Mouse (Mus musculus) ES-CJ7 (cell line): ENCODE results near the gene Olfr161.
"Not testable (repeated sequence)": the region's sequence is repeated elsewhere in the genome, so short reads cannot be mapped to it uniquely, and the experiment has no call there.

Experiments
- DNase-seq: peaks from one replicate; pipeline ENCODE4 v3.0.0; 2011; ENCODE audit warnings: low read depth, low spot score

Gene Olfr161

DNA sequence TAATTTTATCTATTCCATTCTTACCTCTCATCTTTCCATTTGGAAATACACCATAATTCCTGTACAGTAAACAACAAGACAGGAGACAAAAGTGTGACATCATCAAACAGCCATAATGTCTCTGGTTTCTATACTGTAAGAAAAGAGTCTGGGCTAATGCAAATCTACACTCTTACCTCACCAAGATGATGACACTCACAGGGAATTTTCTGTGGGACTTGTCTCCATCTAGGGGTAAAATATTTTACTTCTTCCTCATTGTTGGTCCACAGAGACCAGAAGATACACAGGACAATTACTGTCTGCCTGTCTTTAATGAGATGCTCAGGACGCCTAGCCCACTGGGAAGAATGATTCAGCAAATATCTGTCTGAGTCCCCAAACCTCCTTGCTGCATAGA is at the start of gene Olfr161:
TSS of gene Olfr161 (plus strand) at position 352 of the 400 bp plus-strand sequence.
- no peak for DNase-seq

DNA sequence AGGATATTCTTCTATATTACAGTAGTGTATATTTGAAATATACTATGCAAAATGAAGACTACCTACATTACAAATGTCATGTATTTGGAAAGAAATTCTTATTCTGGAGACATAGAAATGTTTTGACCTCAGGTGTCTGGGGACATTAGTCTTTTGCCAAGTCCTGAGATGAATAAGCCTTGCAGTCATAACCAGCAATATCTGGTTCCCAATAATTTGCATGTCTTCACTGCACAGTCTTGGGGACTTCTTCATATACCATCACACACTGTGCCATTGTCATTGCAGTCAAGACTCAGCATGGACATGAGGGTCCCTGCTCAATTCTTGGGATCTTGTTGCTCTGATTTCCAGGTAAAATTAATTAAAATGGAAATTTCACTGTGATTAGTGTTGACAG is 27.3 kb upstream of the Olfr161 start:
- DNase-seq: no peak

DNA sequence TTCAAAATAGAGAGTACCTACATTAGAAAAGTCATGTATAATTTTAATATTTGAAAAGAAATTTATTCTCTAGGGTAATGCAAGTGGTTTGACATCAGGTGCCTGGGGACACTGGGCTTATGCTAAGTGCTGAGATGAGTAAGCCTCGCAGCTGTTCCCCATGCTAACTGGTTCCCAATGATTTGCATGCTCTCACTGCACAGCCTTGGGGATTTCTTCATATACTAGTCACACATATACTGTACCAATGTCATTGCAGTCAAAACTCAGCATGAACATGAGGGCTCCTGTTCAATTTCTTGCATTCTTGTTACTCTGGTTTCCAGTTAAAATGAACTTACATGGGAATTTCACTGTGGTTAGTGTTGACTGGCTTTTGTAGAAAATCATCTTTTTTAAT is 13.2 kb upstream of the Olfr161 start:
- DNase-seq: not testable (repeated sequence)

DNA sequence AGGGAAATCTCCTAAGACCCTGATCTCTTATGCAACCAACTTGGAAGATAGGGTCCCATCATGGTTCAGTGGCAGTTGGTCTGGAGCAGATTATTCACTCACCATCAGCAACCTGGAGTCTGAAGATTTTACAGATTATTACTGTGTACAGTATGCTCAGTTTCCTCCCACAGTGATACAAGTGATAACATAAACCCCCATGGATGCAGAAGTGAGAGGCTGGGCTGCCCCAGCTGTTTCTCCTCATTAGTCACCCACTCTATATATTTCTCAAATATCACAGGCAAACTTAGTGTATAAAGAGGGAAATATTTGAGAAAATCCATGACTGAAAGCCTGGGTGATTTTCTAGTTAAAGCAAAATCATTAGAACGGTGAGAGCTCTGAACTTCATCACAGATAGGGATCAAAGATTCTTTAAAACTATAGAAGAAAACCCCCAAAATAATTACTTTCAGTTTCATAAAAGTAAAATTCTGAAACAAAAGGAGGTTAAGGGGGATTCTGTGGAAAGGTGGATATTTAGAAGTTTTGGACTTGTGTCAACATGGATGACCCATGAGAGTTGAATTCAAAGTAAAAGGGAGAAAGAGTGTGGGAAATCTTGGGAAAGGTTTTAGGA is 12.5 kb upstream of the Olfr161 start:
- DNase-seq: not testable (repeated sequence)

DNA sequence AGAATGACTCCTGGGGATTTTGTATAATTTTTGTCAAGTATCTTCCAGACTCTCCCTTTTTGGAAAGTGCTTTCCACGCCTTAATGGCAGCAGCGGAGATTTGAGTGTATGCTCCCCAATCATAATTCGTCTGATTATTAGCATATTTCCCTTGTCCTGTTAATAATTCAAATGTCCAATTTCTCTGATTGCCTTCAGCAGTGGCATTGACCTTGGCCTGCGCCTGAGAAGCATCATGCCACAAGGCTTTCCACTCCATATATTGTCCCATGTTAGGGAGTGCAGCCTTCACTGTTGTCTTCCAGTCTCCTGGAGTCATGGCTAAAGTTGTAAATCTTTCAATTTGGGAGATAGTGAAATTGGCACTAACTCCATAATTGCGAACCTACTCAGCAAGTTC is 40.5 kb downstream of the Olfr161 start:
- DNase-seq: not testable (repeated sequence)

DNA sequence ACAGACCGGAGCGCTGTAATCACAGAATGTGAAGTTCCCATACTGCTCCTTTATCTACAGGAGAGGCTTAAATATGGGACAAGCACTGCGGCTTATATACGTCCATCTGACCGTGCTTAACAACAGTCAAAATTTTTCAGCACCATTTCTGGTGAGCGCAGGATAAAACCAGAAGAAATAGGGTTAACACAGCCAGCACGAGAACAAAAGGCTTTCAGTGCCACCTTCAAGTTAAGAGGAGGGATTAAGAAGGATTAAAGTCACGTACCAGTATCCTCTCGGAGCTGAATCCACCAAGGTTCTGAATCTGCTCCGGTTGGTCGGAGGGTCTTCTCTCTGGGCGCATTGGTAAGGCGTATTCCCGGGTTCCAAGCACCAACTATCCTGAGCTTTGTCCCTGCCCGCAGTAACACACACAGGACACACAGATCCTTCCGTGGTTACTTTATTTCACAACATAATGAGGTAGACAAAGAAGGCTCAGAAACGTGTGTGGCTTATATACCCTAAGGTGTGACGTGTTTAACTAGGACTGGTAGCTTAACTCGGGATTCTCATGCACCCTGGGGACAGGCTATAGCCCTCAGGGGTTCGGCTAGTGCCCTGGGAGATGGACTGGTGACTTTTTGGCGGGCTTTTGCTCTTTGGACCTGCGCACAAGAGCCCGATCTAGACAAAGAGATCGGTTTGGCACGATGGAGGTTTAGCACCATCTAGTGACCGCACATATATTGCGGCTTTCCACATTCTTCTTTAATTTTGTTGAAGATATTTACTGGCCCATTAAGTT is 41.9 kb downstream of the Olfr161 start:
- not testable (repeated sequence) for DNase-seq
